Mouse (Mus musculus) liver, postnatal 0 days (tissue): ENCODE data around the gene Acsm5.

Experiments
- CTCF ChIP-seq: sonication (generic); IDR thresholded peaks from 2 replicates; pipeline ENCODE4 v1.5.1; 2016; ENCODE audit warnings: antibody characterized with exemption, low read depth
- EP300 ChIP-seq: IDR thresholded peaks from 2 replicates; pipeline ENCODE4 v1.6.1; 2016; ENCODE audit warnings: antibody characterized with exemption, low read depth, mild to moderate bottlenecking

DNA sequence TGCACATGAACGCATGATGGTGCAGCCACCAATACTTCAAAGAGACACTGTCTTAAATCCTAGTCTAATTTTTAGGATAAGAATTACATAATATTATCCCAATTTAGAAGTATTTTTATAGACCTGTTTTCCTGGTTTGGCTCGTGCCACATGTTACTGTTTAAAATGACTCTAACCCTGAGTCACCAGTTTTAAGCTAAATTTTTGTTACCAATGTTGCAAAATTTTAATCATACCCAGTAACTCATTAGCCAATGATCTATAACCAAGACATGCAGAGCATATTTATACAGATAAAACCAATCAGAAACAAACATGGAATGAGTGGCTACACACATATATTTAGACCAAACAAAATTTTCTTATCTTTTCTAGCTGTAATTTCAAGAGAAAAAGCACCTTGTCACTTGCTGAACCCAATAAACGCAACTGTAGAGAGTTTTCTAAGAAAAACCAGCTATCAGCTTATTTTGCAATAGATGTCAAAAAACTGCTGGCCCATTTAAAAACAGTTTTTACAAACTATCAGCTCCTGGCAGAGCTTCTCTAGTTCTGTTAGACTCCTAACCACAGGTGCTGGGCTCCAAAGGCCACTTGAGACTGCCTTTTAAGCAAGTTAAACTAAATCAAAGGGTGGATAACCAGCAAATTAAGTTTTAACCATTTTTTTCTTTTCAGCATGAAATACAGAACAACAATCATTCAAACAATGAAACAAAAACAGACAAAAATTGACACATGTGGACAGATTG lies 31.4 kb downstream of the Acsm5 start:
- TF ChIP-seq CTCF: no peak
- TF ChIP-seq EP300: no peak
